22 mouse cellular contexts compared by ENCODE assay signal in the genomic region with DNA sequence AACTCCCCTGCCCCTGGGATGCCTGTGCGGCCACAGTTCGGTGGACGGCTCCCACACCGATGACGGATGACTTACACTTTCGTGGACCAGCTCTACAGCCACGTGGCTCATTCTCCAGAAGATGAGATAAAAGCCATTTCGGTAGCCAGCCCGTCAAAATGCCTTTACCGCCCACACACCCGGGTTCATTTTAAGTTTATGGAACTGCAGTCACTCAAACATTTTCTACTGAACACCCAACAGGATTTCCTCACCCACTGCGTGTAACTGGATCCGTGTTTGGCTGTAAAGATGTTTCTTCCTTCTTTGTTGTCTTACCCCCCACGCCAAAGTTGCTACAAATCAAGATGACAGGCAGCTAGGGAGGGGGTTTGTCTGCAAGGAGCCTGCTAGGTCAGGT. TPM values are rescaled to one million over a fixed set of nuclear protein-coding genes. Genes with fewer than 3 reads are reported as not detected.
DNase-seq lines count a peak whose midpoint lies in the region; ATAC-seq lines count a peak whose summit lies in the region.
"Had no signal": no experiment of that assay in that cellular context is flagged by ENCODE, and none has a peak within 500 bp of the region (broad histone marks: within the 10 kb centered on the region; RNA-seq: fewer than 3 reads in every experiment).

No protein-coding gene starts in this region.

- H3K36me3 ChIP-seq in kidney, embryonic 16.5 days (ENCODE audit: insufficient read depth, low read length), result no peaks in the 10 kb centered on the region
- H3K36me3 ChIP-seq: forebrain, embryonic 12.5 days; G1E; heart, embryonic 15.5 days; limb, embryonic 10.5 days; neural tube, embryonic 15.5 days had no signal

- peaks cover 23% of the 10 kb centered on the region for H3K27me3 ChIP-seq in kidney, embryonic 16.5 days (ENCODE audit: insufficient read depth, low read length)

- H3K4me2 ChIP-seq in kidney, embryonic 16.5 days (replicated peaks; ENCODE audit: low read depth, low read length), result 0 out of 2 replicates have a peak overlapping the region, but pooled peaks have one; percentile 7
- H3K4me2 ChIP-seq: forebrain, embryonic 12.5 days; heart, embryonic 15.5 days; neural tube, embryonic 15.5 days had no signal

- no peak for DNase-seq in kidney, adult 18-20 months
- peak; percentile 27 for DNase-seq in urinary bladder, postnatal 25 days (ENCODE audit: low spot score)
- no peak for DNase-seq in urinary bladder, adult 2 months (ENCODE audit: low spot score)
- peak; percentile 19 for DNase-seq in brain, adult 2 months (ENCODE audit: low read depth, low spot score)
- DNase-seq in cerebellum, adult 11 months, result no peak
- DNase-seq in left cerebral cortex, adult 9 months (ENCODE audit: low spot score in 2 of 2), result no peak
- no peak for DNase-seq in right cerebral cortex, postnatal 36 days (ENCODE audit: low spot score in 2 of 2)
- DNase-seq: cerebellum, adult 9-11 months; gastrocnemius, postnatal 10 days; heart, adult 18-20 months; kidney, postnatal 10 days; liver, postnatal 0 days; lung, postnatal 14 days; midbrain, embryonic 14.5 days; right cerebral cortex, postnatal 14 days had no signal

- H3K9ac ChIP-seq in kidney, embryonic 16.5 days (replicated peaks; ENCODE audit: low read length), result 0 out of 2 replicates have a peak overlapping the region, but pooled peaks have one; percentile 17
- H3K9ac ChIP-seq: forebrain, embryonic 12.5 days; heart, embryonic 15.5 days; liver, postnatal 0 days; neural tube, embryonic 15.5 days had no signal

- 10% methylated on average over 14 of the region's 14 CpGs for WGBS in kidney, embryonic 16.5 days

- H3K4me1 ChIP-seq in kidney, embryonic 16.5 days (ENCODE audit: insufficient read depth, low read length), result peaks cover 5% of the 10 kb centered on the region
- H3K4me1 ChIP-seq: forebrain, embryonic 12.5 days; limb, embryonic 10.5 days; neural tube, embryonic 15.5 days had no signal

- H3K27ac ChIP-seq in kidney, embryonic 16.5 days (ENCODE audit: low read length), result no peak overlapping the region
- H3K27ac ChIP-seq: forebrain, embryonic 12.5 days; heart, embryonic 15.5 days; left cerebral cortex, adult 2 months; limb, embryonic 10.5 days; neural tube, embryonic 15.5 days had no signal

- no peaks in the 10 kb centered on the region for H3K9me3 ChIP-seq in kidney, embryonic 16.5 days (ENCODE audit: low read length)
- H3K9me3 ChIP-seq: forebrain, embryonic 12.5 days; heart, embryonic 15.5 days; limb, embryonic 10.5 days; neural tube, embryonic 15.5 days had no signal

- no peak for ATAC-seq in kidney, embryonic 16.5 days (ENCODE audit: low FRiP score, low TSS enrichment)
- ATAC-seq: liver, postnatal 0 days had no signal

- H3K4me3 ChIP-seq in kidney, embryonic 16.5 days (ENCODE audit: low read length), result no peak overlapping the region
- H3K4me3 ChIP-seq: forebrain, embryonic 12.5 days; heart, embryonic 15.5 days; left cerebral cortex, adult 2 months; limb, embryonic 10.5 days; neural tube, embryonic 15.5 days had no signal

RNA-seq across cellular contexts. Expression of gene Galnt6, which starts 5.7 kb away (rescaled TPM):
- 0.87 and 1.1 TPM in 2 replicates for polyA plus RNA-seq in kidney, embryonic 16.5 days (2015; fragmentation: Nextera tagmentation; extraction: Ambion mirVana)
- 14.7 and 20.5 TPM in 2 replicates for polyA plus RNA-seq in urinary bladder, adult 2 months (2012; rRNA removed)

RNA-seq across cellular contexts. Expression of gene Cela1, which starts 35.8 kb away (rescaled TPM):
- 27.1 and 41.9 TPM in 2 replicates for polyA plus RNA-seq in kidney, embryonic 16.5 days (2015; fragmentation: Nextera tagmentation; extraction: Ambion mirVana)
- 97.3 and 135 TPM in 2 replicates for polyA plus RNA-seq in urinary bladder, adult 2 months (2012; rRNA removed)
- polyA plus RNA-seq: forebrain, embryonic 12.5 days had no signal

RNA-seq across cellular contexts. Expression of gene Slc4a8, which starts 38.0 kb away (rescaled TPM):
- polyA plus RNA-seq in kidney, embryonic 16.5 days (2015; fragmentation: Nextera tagmentation; extraction: Ambion mirVana), result 8.4 and 8.7 TPM in 2 replicates
- polyA plus RNA-seq in urinary bladder, adult 2 months (2012; rRNA removed), result 5.5 and 5.6 TPM in 2 replicates
- polyA plus RNA-seq: G1E had no signal

RNA-seq across cellular contexts. Expression of gene Bin2, which starts 54.2 kb away (rescaled TPM):
- polyA plus RNA-seq in kidney, embryonic 16.5 days (2015; fragmentation: Nextera tagmentation; extraction: Ambion mirVana), result 2.1 and 3.0 TPM in 2 replicates
- polyA plus RNA-seq in urinary bladder, adult 2 months (2012; rRNA removed), result 6.5 and 6.6 TPM in 2 replicates

Comparison
In these comparisons a context has a peak if more than half of its experiments do, and no peak if none do; other contexts are left out.
1. DNase-seq: peak in urinary bladder, postnatal 25 days (single experiment) and brain, adult 2 months (single experiment); none in kidney, adult 18-20 months (single experiment), urinary bladder, adult 2 months (single experiment), cerebellum, adult 11 months (single experiment), left cerebral cortex, adult 9 months (0 of 2) and right cerebral cortex, postnatal 36 days (0 of 2).